Mouse (Mus musculus) kidney, embryonic 14.5 days (tissue): ENCODE measurements around the gene Cdkal1. TPM values are rescaled to one million over a fixed set of nuclear protein-coding genes. Genes with fewer than 3 reads are reported as not detected.

Experiments
- ATAC-seq: fragments of 200-750 bp; cut with Nextera tagmentation; 2 replicates; pipeline ENCODE4 v1.8.0; 2017; ENCODE audit warnings: moderate number of reproducible peaks, mild to moderate bottlenecking, moderate TSS enrichment, moderate library complexity; ENCODE audit not compliant: low FRiP score, low TSS enrichment
- H3K27ac ChIP-seq: fragments of 300-500 bp; sonication (generic); 2 replicates; pipeline ENCODE4 v1.5.1; 2014; ENCODE audit warnings: low read depth, mild to moderate bottlenecking, low read length, moderate library complexity, mixed read lengths
- H3K27me3 ChIP-seq: fragments of 300-500 bp; sonication (generic); 2 replicates; pipeline ENCODE4 v1.6.1; 2014; ENCODE audit warnings: mild to moderate bottlenecking, low read length; ENCODE audit not compliant: control insufficient read depth, insufficient read depth
- H3K36me3 ChIP-seq: fragments of 300-500 bp; sonication (generic); 2 replicates; pipeline ENCODE4 v1.6.1; 2014; ENCODE audit warnings: low read length, mixed read lengths; ENCODE audit not compliant: control insufficient read depth, insufficient read depth
- H3K4me1 ChIP-seq: fragments of 300-500 bp; sonication (generic); 2 replicates; pipeline ENCODE4 v1.6.1; 2014; ENCODE audit warnings: low read length, mixed read lengths; ENCODE audit not compliant: control insufficient read depth, insufficient read depth
- H3K4me2 ChIP-seq: fragments of 300-500 bp; sonication (generic); replicated peaks from 2 replicates; pipeline ENCODE4 v1.6.1; 2014; ENCODE audit warnings: low read depth, mild to moderate bottlenecking, low read length
- H3K4me3 ChIP-seq: fragments of 300-500 bp; sonication (generic); 2 replicates; pipeline ENCODE4 v1.5.1; 2014; ENCODE audit warnings: mild to moderate bottlenecking, low read length
- H3K9ac ChIP-seq: fragments of 300-500 bp; sonication (generic); 2 replicates; pipeline ENCODE4 v1.6.1; 2014; ENCODE audit warnings: low read depth, mild to moderate bottlenecking, low read length, moderate library complexity
- H3K9me3 ChIP-seq: fragments of 300-500 bp; sonication (generic); 2 replicates; pipeline ENCODE4 v1.6.1; 2016; ENCODE audit warnings: low read length; ENCODE audit not compliant: control insufficient read depth
- WGBS: fragments of 180-500 bp; shearing (Covaris S2); extraction: QIAGEN DNeasy Blood & Tissue Kit; methylation state at CpG from one replicate; pipeline ENCODE4 v1.1.7; 2014; 5-methylcytosine and 5-hydroxymethylcytosine counted together
- polyA plus RNA-seq: library from polyadenylated mRNA; unstranded; fragments of >200 nt; fragmentation: Nextera tagmentation; extraction: Ambion mirVana; gene quantifications from 2 replicates; pipeline ENCODE4 v1.2.1, GENCODE M21; 2014

The Cdkal1 gene
- polyA plus RNA-seq, 1 experiment from 2014 or later, result 35.9 TPM

- Histone ChIP-seq H3K4me3 (no peak overlapping the region), H3K36me3 (no peaks in the 10 kb centered on the region), H3K9ac (no peak overlapping the region), H3K9me3 (no peaks in the 10 kb centered on the region), H3K27ac (no peak overlapping the region), H3K27me3 (no peaks in the 10 kb centered on the region), H3K4me2 (no peak overlapping the region), H3K4me1 (no peaks in the 10 kb centered on the region)
- ATAC-seq, result no peak
- 86% methylated on average over 6 of the region's 6 CpGs for WGBS
Observed at GRCm38 (mm10) chr13:29652791-29653190, 202.7 kb downstream of the Cdkal1 start.

GRCm38 (mm10) chr13:29650576-29651236 lies 204.8 kb downstream of the Cdkal1 start:
- H3K9ac ChIP-seq, result no peak overlapping the region
- no peaks in the 10 kb centered on the region for H3K27me3 ChIP-seq
- no peaks in the 10 kb centered on the region for H3K9me3 ChIP-seq
- H3K4me3 ChIP-seq, result no peak overlapping the region
- ATAC-seq, result no peak
- 86% methylated on average over 6 of the region's 6 CpGs for WGBS
- no peaks in the 10 kb centered on the region for H3K4me1 ChIP-seq
- H3K4me2 ChIP-seq, result no peak overlapping the region
- no peaks in the 10 kb centered on the region for H3K36me3 ChIP-seq
- no peak overlapping the region for H3K27ac ChIP-seq

GRCm38 (mm10) chr13:29649593-29649992 lies 205.9 kb downstream of the Cdkal1 start:
- Histone ChIP-seq H3K36me3 (no peaks in the 10 kb centered on the region), H3K27ac (no peak overlapping the region), H3K4me1 (no peaks in the 10 kb centered on the region), H3K9ac (no peak overlapping the region), H3K4me2 (no peak overlapping the region), H3K9me3 (no peaks in the 10 kb centered on the region), H3K27me3 (no peaks in the 10 kb centered on the region), H3K4me3 (no peak overlapping the region)
- WGBS, result 70% methylated on average over 2 of the region's 2 CpGs
- ATAC-seq, result no peak

- no peaks in the 10 kb centered on the region for H3K36me3 ChIP-seq
- H3K9me3 ChIP-seq, result no peaks in the 10 kb centered on the region
- no peak overlapping the region for H3K4me2 ChIP-seq
- WGBS, result 62% methylated on average over 2 of the region's 2 CpGs
- H3K27ac ChIP-seq, result no peak overlapping the region
- no peak for ATAC-seq
- no peak overlapping the region for H3K4me3 ChIP-seq
- no peaks in the 10 kb centered on the region for H3K27me3 ChIP-seq
- no peak overlapping the region for H3K9ac ChIP-seq
- peaks cover 8% of the 10 kb centered on the region for H3K4me1 ChIP-seq
Observed at GRCm38 (mm10) chr13:29642226-29642625, 213.2 kb downstream of the Cdkal1 start.

- Histone ChIP-seq H3K9me3 (no peaks in the 10 kb centered on the region), H3K27me3 (no peaks in the 10 kb centered on the region), H3K9ac (no peak overlapping the region), H3K36me3 (no peaks in the 10 kb centered on the region), H3K4me2 (no peak overlapping the region), H3K27ac (no peak overlapping the region), H3K4me1 (peaks cover 8% of the 10 kb centered on the region), H3K4me3 (no peak overlapping the region)
- 76% methylated on average over 5 of the region's 5 CpGs for WGBS
- no peak for ATAC-seq
Observed at GRCm38 (mm10) chr13:29641200-29641599, 214.3 kb downstream of the Cdkal1 start.

GRCm38 (mm10) chr13:29640186-29640585 lies 215.3 kb downstream of the Cdkal1 start:
- 85% methylated on average over 1 of the region's 1 CpGs for WGBS

GRCm38 (mm10) chr13:29638303-29638702 lies 217.2 kb downstream of the Cdkal1 start:
- ATAC-seq, result no peak
- Histone ChIP-seq H3K36me3 (no peaks in the 10 kb centered on the region), H3K4me1 (peaks cover 8% of the 10 kb centered on the region), H3K9ac (no peak overlapping the region), H3K27me3 (no peaks in the 10 kb centered on the region), H3K4me3 (no peak overlapping the region), H3K4me2 (no peak overlapping the region), H3K9me3 (no peaks in the 10 kb centered on the region), H3K27ac (no peak overlapping the region)
- whole genome bisulfite sequencing, result 58% methylated on average over 4 of the region's 4 CpGs

More at GRCm38 (mm10) chr13:29640186-29640585, 215.3 kb downstream of the Cdkal1 start:
- H3K36me3 ChIP-seq, result no peaks in the 10 kb centered on the region
- no peaks in the 10 kb centered on the region for H3K27me3 ChIP-seq
- no peak for ATAC-seq
- H3K9ac ChIP-seq, result no peak overlapping the region
- no peak overlapping the region for H3K4me3 ChIP-seq
- H3K4me2 ChIP-seq, result no peak overlapping the region
- H3K4me1 ChIP-seq, result peaks cover 8% of the 10 kb centered on the region
- no peaks in the 10 kb centered on the region for H3K9me3 ChIP-seq
- no peak overlapping the region for H3K27ac ChIP-seq

GRCm38 (mm10) chr13:29637788-29638187 lies 217.7 kb downstream of the Cdkal1 start:
- Histone ChIP-seq H3K4me3 (no peak overlapping the region), H3K4me2 (no peak overlapping the region), H3K9ac (no peak overlapping the region), H3K36me3 (no peaks in the 10 kb centered on the region), H3K27ac (no peak overlapping the region), H3K27me3 (no peaks in the 10 kb centered on the region), H3K9me3 (no peaks in the 10 kb centered on the region), H3K4me1 (peaks cover 8% of the 10 kb centered on the region)
- ATAC-seq, result no peak
- 68% methylated on average over 6 of the region's 6 CpGs for WGBS

- Histone ChIP-seq H3K9ac (no peak overlapping the region), H3K36me3 (no peaks in the 10 kb centered on the region), H3K9me3 (no peaks in the 10 kb centered on the region), H3K27ac (no peak overlapping the region), H3K27me3 (no peaks in the 10 kb centered on the region), H3K4me2 (no peak overlapping the region), H3K4me1 (peaks cover 8% of the 10 kb centered on the region), H3K4me3 (no peak overlapping the region)
- 70% methylated on average over 3 of the region's 3 CpGs for WGBS
- no peak for ATAC-seq
Observed at GRCm38 (mm10) chr13:29635581-29635980, 219.9 kb downstream of the Cdkal1 start.
